Mouse (Mus musculus): ENCODE data around the gene Ccdc136.

Gene Ccdc136

DNA sequence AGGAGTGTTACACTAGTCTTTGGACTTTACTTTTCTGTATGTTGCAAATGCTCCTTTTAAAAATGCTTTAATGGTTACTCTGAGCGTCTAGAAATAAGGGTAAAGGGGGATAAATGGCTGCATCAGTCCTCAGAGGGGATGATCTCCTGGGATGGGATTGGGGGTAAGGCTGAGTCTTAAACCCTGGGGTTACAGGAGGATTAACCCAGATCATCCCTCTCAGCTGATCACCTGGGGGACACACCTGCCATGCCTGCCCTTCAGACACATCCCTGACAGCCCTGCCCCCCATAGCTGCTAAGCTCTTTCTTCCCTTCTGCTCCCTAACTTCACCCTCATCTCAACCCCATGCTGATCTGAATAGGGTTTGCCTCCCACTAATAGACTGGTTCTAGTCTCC, 1.8 kb upstream of the Ccdc136 start:
- no peak for DNase-seq (ENCODE audit: low spot score in 2 of 2)

DNA sequence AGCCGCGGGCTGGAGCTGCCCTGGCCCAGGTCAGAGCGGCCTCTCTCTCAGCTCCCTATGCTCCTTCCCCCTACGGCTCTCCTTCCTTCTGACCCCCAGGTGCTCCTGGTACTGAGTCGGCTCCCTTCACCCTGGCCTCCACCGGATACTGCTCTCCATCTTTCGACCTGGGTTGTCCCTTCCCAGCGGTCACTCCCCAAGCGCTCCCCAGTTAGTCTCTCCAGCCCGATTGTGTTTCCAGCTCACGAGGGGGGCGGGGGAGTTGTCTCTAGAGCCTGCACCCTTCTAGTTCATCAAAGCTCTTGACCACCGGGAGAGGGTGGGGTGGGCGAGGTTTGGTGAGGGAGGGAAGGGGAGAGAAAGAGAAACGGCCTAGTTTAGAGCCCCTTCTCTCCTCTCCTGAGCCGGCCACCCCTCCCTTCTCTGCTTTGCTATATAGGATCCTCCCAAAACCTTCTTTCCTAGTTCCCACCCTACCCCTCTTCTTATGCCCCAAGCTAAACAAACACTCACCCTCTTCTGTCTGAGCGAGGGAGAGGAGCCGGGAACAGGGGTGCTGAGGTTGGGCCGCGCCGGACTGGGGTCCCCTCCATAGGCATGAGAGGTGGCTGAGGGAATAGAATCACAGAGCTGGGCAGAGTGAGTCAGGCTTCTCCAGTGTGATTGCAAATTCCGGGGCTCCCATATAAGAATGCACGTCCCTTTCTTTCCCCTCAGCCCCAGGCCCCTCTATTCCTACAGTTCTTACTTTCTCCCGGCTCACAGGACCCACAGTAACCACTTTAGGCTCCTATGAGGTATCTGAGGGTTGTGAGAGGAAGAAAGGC, 818 bp downstream of the Ccdc136 start:
- DNase-seq (ENCODE audit: low spot score in 2 of 2): no peak

DNA sequence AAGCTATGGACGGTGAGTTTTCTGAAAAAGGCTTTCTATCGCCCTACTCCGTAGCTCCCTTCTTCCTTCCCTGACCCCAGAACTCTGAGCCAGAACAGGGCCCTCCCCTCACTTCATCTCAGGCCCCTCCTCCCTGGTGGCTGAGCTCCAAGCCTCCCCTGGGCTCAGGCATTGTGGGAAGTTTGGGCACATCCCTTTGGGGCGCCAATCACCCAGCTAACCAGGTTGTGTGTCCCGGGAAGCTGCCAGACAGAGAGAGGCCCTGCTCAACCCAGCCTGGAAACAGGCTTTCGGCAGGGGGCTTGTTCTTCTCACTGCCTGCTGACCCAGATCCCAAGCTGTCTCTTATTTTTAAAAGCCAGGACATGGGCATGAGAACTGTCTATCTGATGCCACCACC, 1.5 kb downstream of the Ccdc136 start:
- DNase-seq (ENCODE audit: low spot score in 2 of 2): peak in 1 of 2 experiments; percentile 56

DNA sequence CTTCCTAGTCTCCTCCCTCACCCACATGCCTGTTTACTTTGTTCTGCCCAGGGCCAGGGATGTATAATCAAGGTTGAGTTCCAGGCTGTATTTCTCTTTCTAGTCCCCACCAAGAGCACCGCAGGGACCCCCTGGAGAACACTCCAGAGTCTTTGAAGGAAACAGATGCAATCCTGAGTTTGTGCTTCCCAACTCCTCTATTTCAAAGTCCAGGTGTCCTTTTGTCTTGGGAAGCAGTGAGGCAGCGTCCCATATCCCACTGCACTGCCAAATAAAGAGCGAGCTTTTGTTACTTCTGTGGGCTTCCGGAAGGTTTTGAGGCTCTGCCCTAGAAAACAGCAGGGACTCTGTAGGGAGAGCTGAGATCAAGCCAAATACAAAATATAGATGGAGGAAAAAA, 3.7 kb downstream of the Ccdc136 start:
- DNase-seq (ENCODE audit: low spot score in 2 of 2): no peak

DNA sequence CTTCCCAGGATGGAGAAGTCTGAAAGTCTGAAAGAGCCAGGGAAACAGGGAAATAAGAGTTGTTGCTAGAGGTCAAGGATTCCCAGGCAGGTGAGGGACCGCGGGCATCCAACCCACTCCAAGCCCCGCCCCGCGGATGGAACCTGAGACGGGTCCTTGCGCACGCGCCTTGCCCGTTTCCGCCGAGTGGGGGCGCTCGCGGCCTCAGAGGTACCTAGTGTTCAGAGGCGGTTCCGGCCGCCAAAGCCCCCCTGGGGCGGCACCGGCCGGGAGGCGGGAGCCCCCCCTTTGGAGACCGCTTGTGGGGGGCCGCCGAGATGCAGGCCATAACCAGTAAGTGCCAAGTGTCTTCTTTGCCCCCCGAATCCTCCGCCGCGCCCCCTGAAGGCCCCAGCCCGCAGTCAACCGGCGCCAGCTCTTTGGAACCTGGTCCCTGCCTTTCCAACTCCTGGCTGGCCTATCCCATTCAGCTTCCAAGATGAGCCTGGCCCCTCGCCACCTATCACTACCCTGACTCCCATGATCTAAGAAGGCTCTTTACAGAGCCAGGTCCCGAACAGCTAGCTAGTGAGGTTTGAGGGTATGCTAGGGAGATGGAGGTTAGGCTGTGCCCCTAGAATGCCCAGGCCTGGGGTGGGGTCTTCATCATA, 6.7 kb downstream of the Ccdc136 start:
- DNase-seq (ENCODE audit: low spot score in 2 of 2): no peak

DNA sequence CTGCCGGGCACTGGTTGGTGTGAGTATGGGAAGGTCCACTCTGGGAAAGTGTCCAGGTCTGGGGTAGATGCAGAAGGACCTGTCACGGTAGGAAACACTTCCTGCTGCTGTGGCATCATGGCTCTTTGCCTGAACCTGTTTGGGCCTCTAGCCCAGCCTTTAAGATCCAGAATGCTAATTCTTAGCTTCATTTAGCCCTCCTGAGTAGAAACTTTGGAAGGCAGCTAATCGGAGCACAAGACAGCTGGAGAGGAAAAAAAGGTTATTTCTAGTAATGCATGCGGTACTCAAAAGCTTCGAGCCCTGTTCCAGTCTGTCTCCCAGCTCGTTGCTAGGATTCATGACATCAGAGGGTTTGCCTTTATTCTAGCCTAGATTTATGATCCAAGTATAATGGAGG, 10.3 kb downstream of the Ccdc136 start:
- peak in 1 of 2 experiments; percentile 22 for DNase-seq (ENCODE audit: low spot score in 2 of 2)

DNA sequence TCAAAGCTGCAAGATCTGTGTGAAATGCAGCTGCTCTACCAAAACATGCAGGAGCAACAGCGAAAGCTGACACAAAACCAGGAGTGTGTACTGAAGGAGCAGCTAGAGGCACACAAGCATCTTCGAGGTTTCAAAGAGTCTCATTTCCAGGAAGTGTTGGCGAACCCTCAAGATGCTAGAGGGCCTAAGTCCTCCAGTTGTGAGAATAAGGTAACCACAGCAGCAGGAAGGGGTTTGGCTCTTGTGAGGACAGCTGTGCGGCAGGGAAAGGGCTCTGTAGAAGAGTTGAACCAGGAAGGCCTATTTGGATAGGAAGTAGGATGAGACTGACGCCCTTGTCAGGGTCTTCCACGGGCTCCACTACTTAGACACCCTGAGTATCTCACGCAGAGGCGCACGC, 19.3 kb downstream of the Ccdc136 start:
- DNase-seq (ENCODE audit: low spot score in 2 of 2): no peak

DNA sequence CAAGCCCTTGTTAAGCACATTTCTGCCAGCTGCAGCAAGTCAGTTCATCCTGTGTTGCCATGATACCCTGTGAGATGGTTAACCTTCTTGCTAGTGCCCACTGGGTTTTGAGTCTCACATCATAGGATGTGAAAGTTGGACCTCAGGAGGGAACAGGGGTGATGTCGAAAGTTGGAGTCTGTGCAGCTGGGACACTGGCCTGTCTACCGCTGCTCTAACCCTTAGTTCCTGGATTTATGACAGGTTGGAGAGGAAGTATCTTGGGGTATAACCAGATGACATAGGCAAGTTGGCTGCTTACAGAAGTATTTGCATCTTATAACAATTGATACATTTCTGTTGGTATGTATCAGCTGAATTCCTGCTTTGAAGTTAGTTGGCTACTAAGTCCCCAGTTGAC, 24.5 kb downstream of the Ccdc136 start:
- no peak for DNase-seq (ENCODE audit: low spot score in 2 of 2)

DNA sequence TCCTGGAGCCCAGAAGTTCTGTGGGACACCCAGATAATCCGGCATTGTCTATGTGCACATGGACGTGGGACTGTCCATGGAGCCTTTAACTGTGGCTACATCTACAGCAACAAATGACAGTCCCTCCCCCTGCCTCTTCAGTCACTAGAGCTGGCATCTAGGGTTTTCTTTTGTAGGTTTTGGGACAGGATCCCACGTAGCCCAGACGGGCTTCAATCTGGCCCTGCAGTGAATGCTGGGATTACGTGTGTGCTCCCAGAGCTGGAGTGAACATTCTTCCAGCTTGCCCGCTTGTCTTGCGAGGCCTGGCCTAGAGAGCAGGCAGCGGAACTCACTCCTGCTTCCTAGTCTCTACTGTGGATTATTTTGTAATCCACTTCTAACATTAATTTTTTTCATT, 29.0 kb downstream of the Ccdc136 start:
- no peak for DNase-seq (ENCODE audit: low spot score in 2 of 2)

DNA sequence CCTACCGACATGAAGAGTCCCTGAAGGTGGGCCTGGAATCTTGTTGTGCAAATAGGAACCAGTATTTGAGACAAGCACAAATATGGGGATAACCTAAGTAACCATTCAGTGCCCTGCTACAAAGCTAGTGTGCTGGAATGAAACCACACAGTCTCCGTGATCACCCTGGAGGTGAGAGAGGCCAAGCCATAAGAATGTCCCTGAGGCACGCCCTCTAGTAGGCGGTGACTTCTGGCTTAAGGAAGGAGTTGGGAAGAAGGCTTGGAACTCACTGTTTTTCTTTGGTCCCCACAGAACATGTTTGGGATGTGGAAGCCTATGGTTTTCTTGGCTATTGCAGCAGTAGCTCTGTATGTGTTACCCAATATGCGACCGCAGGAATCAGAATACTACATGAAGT, 30.2 kb downstream of the Ccdc136 start:
- DNase-seq (ENCODE audit: low spot score in 2 of 2): no peak

DNA sequence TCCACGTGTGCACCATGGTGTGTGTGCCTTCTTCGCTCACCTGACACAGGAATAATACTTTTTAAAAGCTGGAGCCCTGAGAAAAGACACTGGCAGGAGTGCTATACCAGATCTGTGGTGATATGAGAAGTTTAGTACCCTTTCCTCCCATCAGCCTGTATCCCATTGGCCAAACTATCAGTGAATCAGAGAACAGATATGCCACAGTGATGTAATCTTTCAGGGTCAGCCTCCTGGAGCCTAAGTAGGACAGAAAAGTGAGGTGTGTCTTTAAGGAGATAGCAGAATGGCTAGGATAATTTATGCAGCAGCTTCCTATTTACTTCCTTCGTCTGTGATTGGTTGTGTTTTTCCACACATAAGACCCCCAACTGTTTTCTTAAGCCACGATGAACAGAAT, 32.1 kb downstream of the Ccdc136 start:
- DNase-seq (ENCODE audit: low spot score in 2 of 2): no peak

DNA sequence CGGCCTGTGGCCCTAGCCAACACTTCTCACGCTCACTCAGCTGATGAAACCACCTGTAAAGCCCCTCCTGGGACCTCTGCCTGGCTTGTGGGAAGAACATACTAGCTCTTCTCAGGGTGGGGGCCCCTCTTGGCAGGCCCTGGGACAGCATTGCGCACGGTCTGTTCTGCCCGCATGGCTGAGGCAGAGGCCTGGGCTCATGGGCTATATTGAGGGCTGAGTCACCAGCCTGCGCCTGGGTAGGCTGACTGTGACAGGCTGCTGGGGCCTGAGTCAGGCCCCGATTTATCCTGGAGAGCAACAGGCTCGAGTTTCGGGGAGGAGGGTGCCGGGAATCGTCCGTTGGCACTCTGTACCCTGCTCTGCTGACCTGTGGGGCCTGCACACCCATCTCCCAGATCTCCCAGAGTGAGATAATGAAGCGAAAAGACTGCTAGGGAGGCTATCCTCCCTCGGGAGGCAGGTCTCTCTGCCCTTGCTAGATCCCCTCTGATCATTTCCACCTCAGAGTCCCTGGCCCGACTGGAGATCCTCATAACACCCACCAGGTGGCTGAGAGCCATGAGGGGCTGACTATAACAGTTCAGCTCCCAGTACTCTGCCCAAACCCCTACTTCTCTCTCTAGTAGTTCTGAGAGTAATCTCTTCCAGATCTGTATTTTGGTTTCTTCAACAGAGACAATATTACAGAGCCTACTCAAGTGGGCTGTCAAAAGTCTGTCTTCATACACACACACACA, 34.7 kb downstream of the Ccdc136 start:
- DNase-seq (ENCODE audit: low spot score in 2 of 2): no peak

DNA sequence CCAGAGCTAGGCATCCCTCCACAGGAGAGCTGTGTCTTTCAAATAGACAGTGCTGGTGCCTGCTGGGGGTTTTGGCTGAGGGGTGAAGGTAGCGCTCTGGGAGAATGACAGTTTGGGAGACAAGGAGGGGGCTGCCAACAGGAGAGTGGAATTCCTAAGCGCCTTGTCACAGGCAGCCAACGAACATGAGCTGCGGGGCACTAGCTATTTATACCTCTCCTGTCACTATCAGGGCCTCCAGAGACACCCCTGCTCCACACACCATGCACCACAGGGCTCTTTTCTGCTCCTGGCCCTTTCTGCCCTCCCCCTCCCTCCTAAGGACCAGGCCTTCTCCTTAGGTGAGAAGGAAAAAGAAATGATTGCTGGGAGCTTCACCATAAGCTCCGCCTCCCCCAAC, 35.4 kb downstream of the Ccdc136 start:
- DNase-seq (ENCODE audit: low spot score in 2 of 2): no peak

DNA sequence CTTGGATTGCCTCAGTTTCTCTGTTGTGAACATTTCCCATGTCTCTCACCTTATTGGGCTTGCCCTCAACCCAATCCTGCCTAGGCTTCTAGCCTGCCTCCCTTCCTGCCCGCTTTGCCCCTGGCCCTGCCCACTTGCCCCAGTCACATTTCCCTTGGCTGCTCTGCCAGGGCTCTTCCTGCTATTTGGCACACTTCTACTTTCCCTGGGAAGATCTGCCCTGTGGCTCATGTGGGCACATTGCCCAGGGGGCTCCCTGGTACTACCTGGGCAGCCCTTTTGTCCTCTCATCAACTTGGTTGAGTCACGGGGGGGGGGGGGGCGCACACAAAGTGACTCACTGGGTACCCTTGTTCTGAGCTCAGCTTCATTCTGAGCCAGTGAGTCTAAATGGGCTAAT, 36.0 kb downstream of the Ccdc136 start:
- no peak for DNase-seq (ENCODE audit: low spot score in 2 of 2)

DNA sequence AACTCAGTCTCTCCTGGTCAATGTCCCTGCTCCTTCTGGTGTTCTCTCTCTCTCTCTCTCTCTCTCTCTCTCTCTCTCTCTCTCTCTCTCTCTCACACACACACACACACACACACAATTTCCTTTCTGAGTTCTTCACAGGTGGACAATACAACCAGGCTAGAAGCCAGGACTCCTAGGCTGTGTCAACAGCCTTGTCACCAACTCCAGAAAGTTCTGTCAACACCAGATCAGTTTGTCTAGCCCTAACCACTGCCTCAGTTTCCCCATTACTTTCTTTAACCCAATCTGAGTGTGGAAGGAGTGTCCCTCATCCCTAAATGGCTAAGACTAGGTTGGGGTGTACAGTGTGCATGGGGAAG, 36.5 kb downstream of the Ccdc136 start:
- no peak for DNase-seq (ENCODE audit: low spot score in 2 of 2)

DNA sequence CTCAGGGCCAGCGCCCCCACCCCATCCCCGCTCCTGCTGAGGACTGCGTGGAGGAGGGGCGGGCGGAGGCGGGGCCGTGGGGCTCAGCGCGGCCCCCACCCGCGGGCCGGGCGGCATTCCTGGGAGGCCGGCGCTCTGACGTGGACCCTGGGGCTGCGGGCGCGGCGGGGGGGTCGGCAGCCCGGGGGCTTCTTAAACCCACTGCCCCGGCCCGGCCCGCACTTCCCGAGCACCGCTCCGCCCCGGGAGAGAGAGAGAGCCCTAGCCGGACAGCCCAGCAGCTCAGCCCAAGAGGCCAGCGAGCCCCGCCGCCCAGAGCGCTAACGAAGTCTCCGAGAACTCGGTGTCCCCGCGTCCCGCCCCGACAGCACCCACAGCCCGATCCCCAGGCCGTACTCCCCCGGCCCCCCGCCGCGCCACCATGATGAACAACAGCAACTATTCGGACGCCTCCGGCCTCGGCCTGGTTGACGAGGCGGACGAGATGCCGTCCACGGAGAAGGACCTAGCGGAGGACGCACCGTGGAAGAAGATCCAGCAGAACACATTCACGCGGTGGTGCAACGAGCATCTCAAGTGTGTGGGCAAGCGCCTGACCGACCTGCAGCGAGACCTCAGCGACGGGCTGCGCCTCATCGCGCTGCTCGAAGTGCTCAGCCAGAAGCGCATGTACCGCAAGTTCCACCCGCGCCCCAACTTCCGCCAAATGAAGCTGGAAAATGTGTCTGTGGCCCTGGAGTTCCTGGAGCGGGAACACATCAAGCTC, 37.1 kb downstream of the Ccdc136 start, which contains the start of gene Flnc:
Gene Flnc (plus strand): TSS at position 219 of the 766 bp plus-strand sequence.
- no peak for DNase-seq (ENCODE audit: low spot score in 2 of 2)

DNA sequence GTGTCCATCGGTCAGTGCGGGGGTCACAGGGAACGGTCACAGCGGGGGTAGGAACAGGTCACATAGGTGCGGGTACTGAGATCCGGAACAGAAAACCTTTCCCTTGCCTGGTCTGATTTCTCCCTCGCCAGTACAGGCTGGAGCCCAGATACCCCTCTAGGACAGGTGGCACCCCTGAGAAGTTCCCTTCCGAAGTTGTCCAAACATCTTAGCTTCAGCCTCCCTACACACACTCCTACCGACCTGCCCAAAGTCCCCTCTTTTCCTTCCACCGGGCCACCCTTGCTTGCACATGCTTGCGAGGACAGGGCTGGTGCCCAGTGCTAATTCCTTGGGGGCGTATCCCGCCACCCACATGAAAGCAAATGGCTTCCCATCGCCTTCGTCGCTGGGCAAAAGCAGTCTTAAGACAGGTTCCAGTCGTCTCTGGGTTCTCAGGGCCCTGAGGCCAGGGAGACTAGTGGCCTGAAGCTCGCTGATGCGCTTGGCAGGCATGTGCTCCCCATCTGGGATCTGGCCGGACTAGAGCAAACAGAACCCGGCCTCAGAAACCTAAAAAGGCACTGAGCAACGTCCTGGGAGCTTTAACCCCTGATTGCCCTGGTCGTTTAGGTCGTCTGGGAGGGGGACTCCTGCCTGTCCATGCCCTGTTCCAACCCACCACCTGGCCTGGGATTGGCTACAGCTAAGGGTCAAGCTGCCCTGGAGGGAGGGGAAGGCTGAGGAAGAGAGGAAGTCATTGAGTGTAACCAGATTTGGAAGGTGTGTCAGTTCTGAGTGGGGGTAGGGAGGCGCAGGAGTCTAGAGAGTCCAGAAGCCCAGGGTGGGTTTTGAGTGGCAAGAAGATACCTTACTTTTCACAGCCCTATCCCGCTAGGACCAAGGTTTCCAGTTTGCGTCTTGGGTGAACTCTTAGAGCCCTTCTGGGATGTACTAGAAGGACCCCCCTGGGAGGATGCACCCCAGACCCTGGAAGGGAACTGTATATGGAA, 38.0 kb downstream of the Ccdc136 start:
- no peak for DNase-seq (ENCODE audit: low spot score in 2 of 2)

DNA sequence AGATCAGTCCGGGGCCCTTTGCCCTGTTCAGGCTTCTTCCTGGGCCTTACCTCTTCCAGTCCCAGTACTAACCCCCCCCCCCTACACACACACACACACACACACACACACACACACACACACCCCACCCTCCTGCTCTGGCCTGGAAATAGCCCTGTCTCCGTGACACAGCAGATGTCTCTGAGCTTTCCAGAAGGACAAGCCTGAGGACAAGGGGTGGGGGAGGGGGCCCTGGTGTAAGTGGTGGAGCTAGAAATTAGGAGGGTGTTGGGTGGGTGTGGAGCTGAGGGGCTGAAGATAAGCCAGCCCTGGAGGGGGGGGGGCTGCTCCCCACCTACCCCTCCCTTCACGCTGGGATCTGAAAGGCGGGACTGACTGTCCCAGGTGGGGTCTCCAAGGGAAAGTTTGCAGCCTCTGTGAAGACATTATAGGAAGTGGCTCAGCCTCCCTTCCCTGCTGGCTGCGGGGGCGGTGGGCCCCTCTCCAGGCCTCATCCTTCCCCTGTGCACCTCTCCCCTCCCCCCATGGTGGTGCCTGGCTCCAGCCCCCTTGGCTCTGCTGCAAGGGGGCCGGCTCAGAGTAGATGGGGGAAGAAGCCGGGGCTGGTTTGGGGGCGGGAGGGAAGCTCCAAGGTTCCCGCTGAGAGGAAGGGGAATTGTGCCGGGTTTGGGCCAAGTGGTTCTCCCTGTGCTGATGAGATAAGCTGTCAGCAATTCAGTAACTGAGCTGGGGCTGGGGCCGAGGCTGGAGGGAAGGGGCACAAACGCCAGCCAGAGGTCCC, 39.0 kb downstream of the Ccdc136 start:
- no peak for DNase-seq (ENCODE audit: low spot score in 2 of 2)

DNA sequence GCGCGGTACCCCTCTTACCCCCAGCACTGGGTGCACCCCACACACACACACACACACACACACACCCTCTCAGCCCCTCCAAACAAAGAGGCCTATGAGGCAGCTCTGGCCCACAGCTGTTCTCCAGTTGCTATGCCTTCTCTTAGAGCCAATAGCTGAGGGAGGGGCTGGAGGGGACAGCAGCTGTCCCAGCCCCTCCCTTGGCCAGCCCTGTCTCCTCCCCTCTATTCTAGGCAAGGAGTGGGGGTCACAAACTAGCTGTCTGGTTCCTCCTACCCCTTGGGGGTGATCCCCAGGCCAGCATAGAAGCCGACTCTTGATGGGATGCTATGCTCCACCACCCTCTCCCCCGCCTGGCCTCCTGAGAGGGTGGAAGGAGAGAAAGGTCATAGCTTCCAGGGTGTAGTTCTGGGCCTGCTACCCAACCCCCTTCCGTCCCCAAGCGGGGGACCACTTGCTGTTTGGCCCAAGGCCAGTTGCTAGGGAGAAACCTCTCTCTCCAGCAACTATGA, 39.9 kb downstream of the Ccdc136 start:
- no peak for DNase-seq (ENCODE audit: low spot score in 2 of 2)

DNA sequence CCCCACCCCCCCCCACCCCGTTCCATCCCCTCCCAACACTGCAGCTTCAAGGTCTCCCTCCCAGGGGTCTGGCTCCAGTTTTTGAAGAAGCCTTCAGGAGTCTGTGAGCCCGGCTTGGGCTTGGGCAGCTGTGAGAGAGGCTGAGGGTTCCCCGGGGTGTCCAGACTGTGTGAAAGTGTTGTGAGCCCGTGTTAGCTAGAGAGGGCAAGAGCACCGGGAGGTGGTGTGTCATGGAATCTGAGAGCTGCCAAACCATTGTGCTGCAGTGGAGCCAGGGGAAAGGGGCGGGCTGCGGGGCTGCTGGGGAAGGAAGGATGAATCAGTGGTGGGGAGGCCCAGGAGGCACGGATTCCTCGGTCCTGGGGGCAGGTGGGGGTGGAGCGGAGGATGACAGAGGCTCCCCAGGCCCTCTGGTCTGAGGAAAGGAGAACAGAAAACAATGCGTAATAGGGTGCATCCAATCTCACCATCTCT, 40.4 kb downstream of the Ccdc136 start:
- DNase-seq (ENCODE audit: low spot score in 2 of 2): no peak

Measured in left cerebral cortex, adult 9 months (tissue).